Mouse (Mus musculus): ENCODE data around the gene Mpp2. TPM values are rescaled to one million over a fixed set of nuclear protein-coding genes. Genes with fewer than 3 reads are reported as not detected.
A peak's percentile ranks its signal among the peaks of the same experiment; 100 is the strongest.

The Mpp2 gene
- total RNA-seq, 2 experiments from 2014 or later: 3.1 to 3.2 TPM

DNA sequence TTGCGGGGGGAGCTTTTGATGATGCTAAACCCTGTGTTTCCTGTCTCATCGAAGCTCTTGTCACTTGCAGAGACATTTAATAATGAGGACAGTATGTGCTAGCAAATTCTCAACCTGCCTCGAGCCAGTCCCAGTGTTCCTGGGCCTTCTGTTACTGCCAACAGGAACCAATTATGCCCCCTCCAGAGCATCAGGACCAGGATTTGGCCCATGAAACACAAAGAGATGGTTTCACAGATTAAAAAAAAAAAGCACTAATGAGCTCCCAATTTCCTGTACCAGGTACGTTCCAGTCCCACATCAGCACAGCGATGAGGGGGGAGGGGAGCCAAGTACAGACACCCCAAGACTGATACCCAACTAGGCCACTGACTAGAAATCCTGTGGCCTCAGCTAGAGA, 67.1 kb downstream of the Mpp2 start:
- no peak for ATAC-seq (replicated peaks; ENCODE audit: low FRiP score, low TSS enrichment, poor library complexity, severe bottlenecking)

DNA sequence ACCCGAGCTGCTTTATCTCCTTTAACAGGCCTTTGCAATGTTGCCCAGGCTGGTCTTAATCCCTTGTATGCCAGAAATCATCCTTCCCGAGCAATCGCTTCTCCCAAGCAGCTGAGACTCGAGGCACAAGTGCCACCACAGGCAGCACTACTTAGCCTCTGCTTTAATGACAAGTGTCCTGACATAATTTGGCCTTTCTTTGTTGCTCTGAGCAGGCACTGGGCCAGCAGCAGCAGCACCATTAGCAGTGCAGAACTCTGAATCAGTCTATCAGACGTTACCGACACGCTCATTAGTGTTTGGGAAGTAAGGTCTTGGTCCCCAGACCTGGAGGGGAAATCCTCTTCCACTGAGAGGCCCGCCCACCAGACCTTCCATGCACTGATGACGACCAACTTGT, 68.6 kb downstream of the Mpp2 start:
- no peak for ATAC-seq (replicated peaks; ENCODE audit: low FRiP score, low TSS enrichment, poor library complexity, severe bottlenecking)

DNA sequence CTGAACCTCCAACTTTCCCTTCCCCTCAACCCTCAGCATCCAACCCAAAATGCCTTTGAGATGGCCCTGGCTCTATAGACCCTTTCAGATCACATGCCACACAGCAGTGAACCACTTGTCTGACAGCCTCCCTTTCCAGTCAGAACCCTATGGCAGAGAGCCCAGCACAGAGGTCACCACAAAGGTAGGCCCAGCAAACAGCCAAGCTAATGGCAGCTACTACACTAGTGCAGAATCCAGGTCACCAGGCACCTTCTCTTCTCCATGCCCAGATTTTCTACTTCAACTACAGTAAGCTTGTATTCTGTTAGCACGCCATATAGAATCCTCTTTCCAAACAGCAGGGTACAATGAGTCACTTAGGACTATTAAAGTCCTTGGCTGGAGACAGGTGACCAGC, 72.2 kb downstream of the Mpp2 start:
- ATAC-seq (replicated peaks; ENCODE audit: low FRiP score, low TSS enrichment, poor library complexity, severe bottlenecking): no peak

DNA sequence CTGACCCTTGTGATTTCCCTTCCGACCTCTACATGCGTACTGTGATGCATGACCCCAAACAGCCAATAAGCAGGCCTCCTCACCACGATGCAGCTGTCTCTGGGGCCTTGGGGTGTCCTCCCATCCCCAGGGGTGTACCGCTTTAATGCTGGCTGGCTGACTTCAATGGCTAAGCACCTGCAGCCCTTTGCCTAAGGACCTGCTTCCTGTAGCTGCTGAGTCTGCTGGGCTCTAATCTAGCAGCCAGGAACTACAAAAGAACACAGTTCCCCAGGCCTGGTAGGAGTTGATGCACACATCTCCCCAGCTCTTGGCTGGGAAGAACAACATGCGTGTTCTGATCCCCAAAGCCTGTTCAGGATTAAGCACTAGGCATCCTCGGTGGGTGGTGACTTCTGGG, 72.8 kb downstream of the Mpp2 start:
- no peak for ATAC-seq (replicated peaks; ENCODE audit: low FRiP score, low TSS enrichment, poor library complexity, severe bottlenecking)

GRCm38 (mm10) chr11:102013201-102013600, 75.1 kb downstream of the Mpp2 start:
- 0 out of 2 replicates have a peak, but pooled peaks have one; percentile 16 for ATAC-seq (replicated peaks; ENCODE audit: low FRiP score, low TSS enrichment, poor library complexity, severe bottlenecking)

- no peak for ATAC-seq (replicated peaks; ENCODE audit: low FRiP score, low TSS enrichment, poor library complexity, severe bottlenecking)
These were observed 76.8 kb downstream of the Mpp2 start for GRCm38 (mm10) chr11:102011510-102011909.

- no peak for ATAC-seq (replicated peaks; ENCODE audit: low FRiP score, low TSS enrichment, poor library complexity, severe bottlenecking)
These were observed 78.2 kb downstream of the Mpp2 start for GRCm38 (mm10) chr11:102010140-102010539.

DNA sequence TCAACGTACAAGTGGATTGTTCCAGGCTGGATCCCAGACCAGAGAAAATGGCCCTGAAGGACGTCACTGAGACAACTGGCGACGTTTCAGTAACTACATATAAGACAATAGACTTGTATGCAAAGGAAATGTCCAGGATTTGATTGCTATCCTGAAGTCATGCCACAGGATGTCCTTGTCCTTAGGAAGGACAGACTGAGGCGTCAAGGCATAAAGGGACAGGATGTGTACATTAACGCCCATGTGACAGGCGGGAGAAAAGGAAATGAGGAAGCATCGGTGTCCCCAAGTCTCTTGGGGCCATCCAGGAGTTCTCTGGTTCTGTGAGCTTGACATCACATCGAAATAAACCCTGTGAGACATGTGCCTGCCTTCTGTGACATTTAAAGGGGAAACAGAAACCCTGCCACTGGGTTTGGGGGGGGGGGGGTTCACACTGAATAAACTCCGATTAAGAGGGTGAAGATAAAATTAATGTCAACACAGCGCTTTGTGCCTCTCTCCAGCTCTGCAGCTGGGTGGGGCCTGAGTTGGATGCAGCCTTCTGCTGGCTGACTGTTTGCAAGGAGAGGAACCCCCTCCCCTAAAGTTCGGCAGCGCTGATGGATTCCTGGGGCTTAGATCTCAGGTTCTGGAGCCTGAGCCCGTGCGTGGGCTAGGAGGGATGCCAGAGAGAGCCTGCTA, 79.2 kb downstream of the Mpp2 start:
- ATAC-seq (replicated peaks; ENCODE audit: low FRiP score, low TSS enrichment, poor library complexity, severe bottlenecking): no peak

DNA sequence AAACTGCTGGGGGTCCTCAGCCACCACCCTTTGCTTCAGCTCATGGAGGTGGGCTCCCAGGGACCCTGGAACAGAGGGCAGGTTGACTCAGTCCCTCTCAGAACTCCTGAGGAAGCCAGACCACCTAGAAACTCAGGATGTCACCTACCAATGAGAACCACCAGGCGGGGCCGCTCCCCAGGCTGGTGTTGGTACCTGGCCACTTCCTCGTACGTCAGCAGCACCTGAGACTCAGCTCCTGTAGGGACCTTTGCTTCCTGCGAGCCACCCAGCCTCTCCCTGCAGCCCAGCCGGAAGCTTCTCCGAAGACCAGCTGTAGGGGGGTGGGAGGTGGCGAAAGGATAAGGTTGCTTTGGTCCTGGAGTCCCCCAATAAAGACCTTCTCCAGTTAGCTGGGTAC, 79.9 kb downstream of the Mpp2 start:
- no peak for ATAC-seq (replicated peaks; ENCODE audit: low FRiP score, low TSS enrichment, poor library complexity, severe bottlenecking)

Other genes starting within 250 kb of the Mpp2 start
- not detected in 2 replicates for gene Meox1, start 194.1 kb downstream of the Mpp2 start, total RNA-seq (2014; fragmentation: Nextera tagmentation)
- not detected in 2 replicates for gene Meox1, start 194.1 kb downstream of the Mpp2 start, total RNA-seq (2017)
- gene Sost, start 121.5 kb downstream of the Mpp2 start, total RNA-seq (2014; fragmentation: Nextera tagmentation): not detected in 2 replicates
- gene Sost, start 121.5 kb downstream of the Mpp2 start, total RNA-seq (2017): not detected in 2 replicates
- not detected in 2 replicates for gene Cfap97d1, start 104.2 kb downstream of the Mpp2 start, total RNA-seq (2014; fragmentation: Nextera tagmentation)
- gene Cfap97d1, start 104.2 kb downstream of the Mpp2 start, total RNA-seq (2017): not detected in 2 replicates
- 0.28 and 0.96 TPM in 2 replicates for gene Dusp3, start 101.5 kb downstream of the Mpp2 start, total RNA-seq (2014; fragmentation: Nextera tagmentation)
- 0.70 and 1.3 TPM in 2 replicates for gene Dusp3, start 101.5 kb downstream of the Mpp2 start, total RNA-seq (2017)
- not detected in 2 replicates for gene Mpp3, start 60.1 kb downstream of the Mpp2 start, total RNA-seq (2014; fragmentation: Nextera tagmentation)
- not detected in 2 replicates for gene Mpp3, start 60.1 kb downstream of the Mpp2 start, total RNA-seq (2017)
- not detected in 2 replicates for gene Cd300lg, start 47.0 kb downstream of the Mpp2 start, total RNA-seq (2014; fragmentation: Nextera tagmentation)
- 1.8 TPM in 1 of 2 replicates, not detected in the other for gene Cd300lg, start 47.0 kb downstream of the Mpp2 start, total RNA-seq (2017)
- not detected in 2 replicates for gene Ppy, start 12.8 kb upstream of the Mpp2 start, total RNA-seq (2014; fragmentation: Nextera tagmentation)
- not detected in 2 replicates for gene Ppy, start 12.8 kb upstream of the Mpp2 start, total RNA-seq (2017)
- gene Pyy, start 19.3 kb upstream of the Mpp2 start, total RNA-seq (2014; fragmentation: Nextera tagmentation): not detected in 2 replicates
- not detected in 2 replicates for gene Pyy, start 19.3 kb upstream of the Mpp2 start, total RNA-seq (2017)
- 7.4 and 9.5 TPM in 2 replicates for gene Nags, start 57.0 kb upstream of the Mpp2 start, total RNA-seq (2014; fragmentation: Nextera tagmentation)
- gene Nags, start 57.0 kb upstream of the Mpp2 start, total RNA-seq (2017): 1.6 and 2.1 TPM in 2 replicates
- gene Tmem101, start 67.9 kb upstream of the Mpp2 start, total RNA-seq (2014; fragmentation: Nextera tagmentation): 4.7 and 9.3 TPM in 2 replicates
- 11.8 and 15.7 TPM in 2 replicates for gene Tmem101, start 67.9 kb upstream of the Mpp2 start, total RNA-seq (2017)
- 110 TPM in 2 replicates for gene Lsm12, start 96.8 kb upstream of the Mpp2 start, total RNA-seq (2014; fragmentation: Nextera tagmentation)
- gene Lsm12, start 96.8 kb upstream of the Mpp2 start, total RNA-seq (2017): 71.3 and 94.9 TPM in 2 replicates
- 71.5 and 93.3 TPM in 2 replicates for gene G6pc3, start 101.1 kb upstream of the Mpp2 start, total RNA-seq (2014; fragmentation: Nextera tagmentation)
- gene G6pc3, start 101.1 kb upstream of the Mpp2 start, total RNA-seq (2017): 39.9 and 59.4 TPM in 2 replicates
- gene Hdac5, start 141.7 kb upstream of the Mpp2 start, total RNA-seq (2014; fragmentation: Nextera tagmentation): 10.7 and 16.6 TPM in 2 replicates
- gene Hdac5, start 141.7 kb upstream of the Mpp2 start, total RNA-seq (2017): 6.1 and 11.4 TPM in 2 replicates
- gene BC030867, start 160.4 kb upstream of the Mpp2 start, total RNA-seq (2014; fragmentation: Nextera tagmentation): 36.4 and 48.1 TPM in 2 replicates
- 7.5 and 12.3 TPM in 2 replicates for gene BC030867, start 160.4 kb upstream of the Mpp2 start, total RNA-seq (2017)
- 2.2 and 2.5 TPM in 2 replicates for gene Asb16, start 180.2 kb upstream of the Mpp2 start, total RNA-seq (2014; fragmentation: Nextera tagmentation)
- 0.84 and 1.3 TPM in 2 replicates for gene Asb16, start 180.2 kb upstream of the Mpp2 start, total RNA-seq (2017)
- gene Tmub2, start 196.4 kb upstream of the Mpp2 start, total RNA-seq (2014; fragmentation: Nextera tagmentation): 14.5 and 19.8 TPM in 2 replicates
- 10.0 and 27.4 TPM in 2 replicates for gene Tmub2, start 196.4 kb upstream of the Mpp2 start, total RNA-seq (2017)
- 23.2 and 34.0 TPM in 2 replicates for gene Atxn7l3, start 208.1 kb upstream of the Mpp2 start, total RNA-seq (2014; fragmentation: Nextera tagmentation)
- gene Atxn7l3, start 208.1 kb upstream of the Mpp2 start, total RNA-seq (2017): 18.3 and 21.5 TPM in 2 replicates
- 90.4 and 102 TPM in 2 replicates for gene Ubtf, start 231.2 kb upstream of the Mpp2 start, total RNA-seq (2014; fragmentation: Nextera tagmentation)
- 162 and 180 TPM in 2 replicates for gene Ubtf, start 231.2 kb upstream of the Mpp2 start, total RNA-seq (2017)

Data from megakaryocyte-erythroid progenitor cell, adult 5-6 weeks (primary cell).